Mouse (Mus musculus) cerebellum, adult 8-10 months (tissue): ENCODE measurements around the gene Reln.

Experiments
- DNase-seq: peaks from one replicate; pipeline ENCODE4 v3.0.0; 2022

Reln gene

DNA sequence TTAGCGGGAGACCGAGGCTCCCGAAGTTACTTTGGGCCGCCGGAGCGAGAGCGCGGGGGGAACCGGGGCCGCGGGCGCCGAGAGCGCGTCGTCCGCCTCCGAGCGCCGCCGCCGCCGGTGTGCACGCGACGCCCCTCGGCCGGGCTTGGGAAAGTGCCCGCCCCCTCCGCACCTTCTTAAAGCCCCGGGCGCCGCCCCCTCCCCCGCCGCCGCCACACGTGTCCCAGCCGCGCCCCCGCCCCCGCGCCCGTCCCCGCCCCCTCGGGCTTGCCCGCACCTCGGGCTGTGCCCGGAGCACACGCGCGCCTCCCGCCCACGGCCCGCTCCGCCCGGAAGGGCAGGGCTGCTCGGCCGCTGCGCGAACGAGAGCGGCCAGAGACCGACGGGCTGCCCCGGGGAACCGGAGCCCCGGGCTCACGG lies at the start of gene Reln:
Reln (minus strand) TSS at position 147 of the 420 bp plus-strand sequence.
- peak; percentile 72 for DNase-seq

DNA sequence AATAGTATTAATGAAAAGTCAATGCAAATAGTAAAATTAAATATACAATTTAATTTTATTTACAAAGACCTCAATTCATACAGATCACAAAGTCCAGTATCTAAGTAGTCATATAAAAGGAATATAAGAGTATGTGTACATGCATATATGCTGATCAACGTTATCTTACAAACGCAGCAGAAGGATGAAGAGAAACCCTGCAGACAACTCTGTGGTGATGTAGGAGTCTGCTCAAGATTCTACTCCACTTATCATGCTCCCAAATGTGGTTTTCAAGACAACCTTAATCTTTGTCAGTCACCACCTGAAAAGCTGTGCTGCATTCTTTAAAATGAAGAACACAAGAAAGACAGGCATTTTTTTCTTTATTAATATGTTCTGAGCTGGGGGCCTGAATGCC lies 44.0 kb upstream of the Reln start:
- no peak for DNase-seq

DNA sequence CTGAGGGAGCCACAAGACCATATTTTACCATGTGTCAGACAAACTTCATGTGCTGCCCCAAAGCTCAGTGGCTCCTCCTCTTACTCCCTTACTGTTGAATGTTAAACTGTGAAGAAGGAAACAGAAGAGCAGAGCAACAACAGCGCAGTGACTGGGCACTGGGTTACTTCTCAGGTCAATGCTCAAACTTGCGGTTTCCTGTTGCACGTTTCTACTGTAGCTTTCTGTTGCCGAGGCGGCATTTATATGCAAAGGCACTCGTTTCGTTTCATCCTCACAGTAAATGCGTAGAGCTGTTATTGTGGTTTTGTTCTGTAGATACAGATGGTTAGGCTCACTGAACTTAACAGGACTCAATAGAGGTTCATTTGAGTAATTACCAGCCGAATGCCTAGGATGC lies 16.0 kb upstream of the Reln start:
- DNase-seq, result no peak

DNA sequence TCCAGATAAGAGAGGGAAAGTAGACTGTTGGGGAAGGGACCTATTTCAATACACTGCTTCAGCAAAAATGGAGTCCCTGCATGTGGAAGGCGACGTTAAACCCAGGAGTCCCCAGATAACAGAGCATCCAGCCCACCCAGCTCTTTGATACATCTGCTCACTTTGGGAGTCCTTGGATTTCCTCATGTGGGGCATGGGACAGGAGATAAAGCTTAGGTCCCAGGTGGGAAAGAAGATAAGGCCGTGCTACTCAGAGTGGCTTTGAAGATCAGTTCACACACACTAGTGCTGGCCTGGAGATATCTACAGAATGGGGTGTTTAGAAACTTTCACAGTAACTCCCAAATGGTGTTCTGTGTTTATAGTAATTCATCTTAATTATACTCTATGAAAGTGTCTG lies 3.9 kb upstream of the Reln start:
- no peak for DNase-seq

DNA sequence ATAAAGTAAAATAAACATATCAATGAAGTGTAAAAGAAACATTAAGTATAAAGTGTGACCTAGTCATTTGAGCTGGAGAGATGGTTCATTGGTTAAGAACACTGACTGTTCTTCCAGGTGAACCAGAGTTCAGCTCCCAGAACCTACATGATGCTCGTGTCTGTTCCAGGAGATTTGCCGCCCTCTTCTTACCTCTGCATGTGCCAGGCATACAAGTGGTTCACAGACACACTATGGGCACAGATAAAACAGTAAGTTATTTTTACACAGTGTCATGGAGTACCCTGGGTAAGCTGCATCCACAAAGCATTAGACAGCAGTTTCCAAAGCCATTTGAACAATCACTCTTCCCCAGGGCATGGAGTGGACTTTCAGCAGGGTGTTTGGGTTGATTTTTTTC lies 3.2 kb upstream of the Reln start:
- no peak for DNase-seq

DNA sequence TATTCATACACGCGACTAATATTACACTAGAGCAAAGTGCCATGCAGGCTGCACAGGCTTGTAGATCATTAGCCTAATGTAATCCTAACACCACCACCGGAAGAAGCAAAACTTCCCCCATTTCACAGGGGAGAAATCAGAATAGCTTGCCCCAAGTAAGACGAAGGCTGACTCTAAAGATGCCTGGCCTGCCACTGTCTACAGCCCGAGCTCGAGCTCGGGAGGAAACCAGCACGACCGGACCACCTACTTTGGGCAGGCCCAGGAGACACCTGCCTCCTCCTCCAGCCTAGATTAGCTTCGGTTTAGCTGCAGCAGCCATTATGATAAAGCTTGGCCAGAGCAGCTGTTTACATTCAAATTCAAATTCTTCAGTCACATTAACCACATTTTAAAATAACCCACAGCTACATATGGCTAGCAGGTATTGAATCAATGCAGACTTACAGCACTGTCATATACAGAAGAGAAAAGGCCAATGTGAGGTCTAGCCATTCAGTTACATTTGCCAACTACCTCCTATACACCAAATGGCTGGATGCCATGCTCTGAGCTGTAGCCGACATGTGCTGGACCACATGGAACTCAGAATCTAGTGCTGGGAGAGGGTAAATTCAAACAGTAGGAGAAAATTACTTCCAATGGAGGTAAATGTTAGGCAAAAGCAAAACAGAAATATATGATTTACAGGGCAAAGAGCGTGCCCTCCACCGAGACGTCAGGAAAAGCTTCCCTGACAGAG lies 1.6 kb upstream of the Reln start:
- DNase-seq, result peak; percentile 38

DNA sequence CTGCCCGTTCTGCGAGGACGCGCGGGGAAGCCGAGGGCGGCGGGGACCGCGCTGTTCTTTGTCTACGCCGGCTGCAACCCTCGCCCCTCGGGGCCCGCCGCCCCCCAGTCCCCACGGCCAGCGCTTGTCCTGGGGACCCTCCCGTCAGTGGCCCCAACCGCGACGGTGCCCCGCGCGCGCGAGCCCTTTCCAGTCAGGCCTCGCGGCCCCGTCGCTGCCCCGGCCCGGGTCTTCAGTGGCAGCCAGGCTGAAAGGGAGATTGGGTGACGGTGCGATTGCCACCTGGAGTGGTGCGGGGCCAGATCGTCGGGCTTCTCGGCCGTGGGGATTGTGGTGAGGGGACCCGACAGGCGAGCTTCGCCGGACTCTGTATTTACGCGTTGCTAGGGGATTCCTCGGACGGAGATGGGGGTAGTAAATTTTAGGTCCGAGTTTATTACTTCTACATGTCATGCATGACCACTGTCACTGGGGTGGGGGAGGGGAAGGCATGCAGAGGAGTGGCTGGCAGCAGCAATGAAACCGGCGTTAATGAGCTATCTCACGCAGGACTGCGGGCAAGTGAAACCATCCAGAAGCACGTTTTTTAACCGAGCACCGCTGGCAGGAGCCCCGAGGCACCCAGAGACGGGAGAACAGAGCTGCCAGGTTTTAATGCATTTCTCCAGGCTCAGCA lies 612 bp upstream of the Reln start:
- DNase-seq, result peak; percentile 72

DNA sequence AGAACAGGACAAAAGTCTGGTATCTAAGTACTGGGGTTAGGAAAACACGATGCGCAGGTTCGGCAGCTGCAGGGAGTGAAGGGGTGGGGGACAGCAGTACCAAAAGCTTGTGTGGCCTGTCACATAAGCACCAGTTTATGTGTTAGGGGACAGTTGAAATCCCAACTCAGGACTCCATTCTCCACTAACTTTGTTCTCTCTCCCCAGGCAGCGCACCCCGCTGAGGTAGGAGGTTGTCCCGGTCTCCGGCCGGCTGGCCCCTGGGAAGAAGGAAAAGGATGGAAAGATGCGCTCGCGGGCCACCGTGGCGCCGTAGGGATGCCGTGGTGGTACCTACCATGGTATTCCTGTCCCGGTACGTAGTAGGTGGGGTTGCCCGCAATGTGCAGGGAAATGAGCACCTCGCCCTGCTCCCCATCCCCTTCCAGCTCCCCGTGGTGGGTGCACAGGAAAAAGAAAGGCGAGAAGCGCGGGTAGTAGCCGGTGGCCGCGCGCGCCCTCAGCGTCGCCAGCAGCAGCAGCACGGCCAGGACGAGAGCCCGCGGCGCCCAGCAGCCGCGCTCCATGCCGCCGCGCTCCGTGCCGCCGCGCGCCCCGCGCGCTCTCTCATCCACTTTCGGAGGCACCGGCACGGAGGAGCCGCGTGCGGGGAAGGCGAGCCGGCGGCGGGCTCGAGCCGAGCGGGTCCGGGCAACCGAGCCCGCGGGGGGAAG lies 503 bp downstream of the Reln start:
- peak; percentile 63 for DNase-seq

DNA sequence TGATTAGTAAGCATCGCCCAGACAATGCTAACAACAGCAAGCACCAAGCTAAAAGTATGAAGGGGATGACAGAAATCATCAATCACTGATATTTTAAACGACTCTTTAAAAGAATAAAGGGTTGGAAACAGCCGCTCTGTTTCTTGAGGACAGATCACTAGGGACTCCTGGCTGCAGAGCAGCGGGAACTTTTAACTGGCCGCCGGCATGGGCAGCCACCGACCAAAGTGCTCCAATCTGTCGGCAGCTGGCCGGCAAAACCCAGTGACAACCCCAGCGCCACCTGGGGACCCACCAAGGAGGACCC lies 1.0 kb downstream of the Reln start:
- no peak for DNase-seq

DNA sequence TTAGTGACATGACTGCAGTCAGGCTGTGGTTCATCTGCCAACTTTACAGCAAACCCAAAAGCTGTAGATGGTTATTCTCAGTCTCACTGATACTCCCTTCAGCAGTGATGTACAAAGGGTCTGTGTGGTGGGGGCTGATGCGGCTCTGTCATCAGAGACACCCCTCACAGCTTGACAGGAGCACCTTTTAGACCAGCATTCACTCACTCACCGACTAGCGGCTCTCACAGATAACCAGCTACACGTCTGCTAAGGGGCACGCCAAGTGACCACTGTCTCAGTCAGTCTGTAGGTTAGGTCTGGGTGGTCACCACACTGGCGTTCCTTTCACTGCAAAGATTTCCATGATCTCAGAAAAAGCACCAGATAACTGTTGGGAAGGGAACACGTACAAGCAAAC lies 2.0 kb downstream of the Reln start:
- peak; percentile 47 for DNase-seq

DNA sequence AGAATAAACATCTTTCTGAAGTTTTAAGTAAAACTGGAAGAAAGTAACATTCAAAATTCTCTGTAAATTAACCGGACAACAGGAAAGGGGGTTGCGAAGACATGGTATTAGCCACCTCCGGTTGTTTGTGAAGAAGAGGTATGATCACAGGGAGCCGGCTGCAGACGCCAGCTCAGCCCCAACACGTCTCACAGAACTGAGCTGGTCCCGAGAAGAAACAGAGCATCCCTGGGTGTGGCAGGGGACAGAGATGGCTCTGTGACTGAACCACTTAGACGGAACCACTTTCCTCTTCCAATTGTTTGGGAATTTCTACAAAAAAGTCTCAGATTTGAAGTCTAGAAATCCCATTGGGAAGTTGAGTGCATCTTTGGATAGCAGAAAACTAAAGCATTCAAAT lies 3.5 kb downstream of the Reln start:
- DNase-seq, result no peak

DNA sequence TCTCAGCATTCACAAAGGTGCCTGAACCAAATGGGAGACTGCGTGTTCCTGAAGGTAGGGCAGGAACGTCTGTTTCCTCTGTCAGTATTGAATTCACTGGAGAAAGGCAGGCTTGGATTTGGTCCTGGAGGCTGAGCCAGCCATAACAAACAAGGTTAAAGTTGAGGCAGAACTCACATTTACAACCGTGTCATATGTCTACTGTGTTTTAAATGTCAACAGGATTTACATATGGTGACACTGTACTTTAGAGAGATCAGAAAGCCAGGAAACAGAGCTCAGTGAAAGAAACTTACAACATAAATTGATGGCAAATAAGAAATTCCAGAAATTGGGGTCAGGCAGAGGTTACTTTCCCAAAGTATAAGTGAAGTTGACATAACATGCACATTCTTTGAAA lies 9.1 kb downstream of the Reln start:
- DNase-seq, result no peak

DNA sequence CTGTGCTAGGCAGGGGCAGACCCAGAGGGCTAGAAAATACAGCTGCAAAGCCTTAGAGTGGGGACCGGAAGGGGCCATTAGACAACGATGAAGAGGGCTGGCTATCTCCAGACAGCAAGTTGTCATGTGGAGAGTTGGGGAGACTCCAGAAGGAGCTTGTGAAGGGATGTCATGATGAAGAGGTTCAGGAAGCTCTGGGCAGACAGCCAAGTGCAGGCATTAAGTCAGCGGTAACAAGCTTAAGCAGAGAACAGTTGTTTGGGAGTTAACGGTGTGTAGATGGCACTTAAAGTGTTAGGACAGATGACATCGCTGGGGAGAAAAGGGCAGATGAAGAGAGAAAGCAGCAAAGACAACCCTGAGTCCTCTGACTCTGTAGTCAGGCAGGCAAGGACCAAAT lies 13.7 kb downstream of the Reln start:
- DNase-seq, result peak; percentile 55

DNA sequence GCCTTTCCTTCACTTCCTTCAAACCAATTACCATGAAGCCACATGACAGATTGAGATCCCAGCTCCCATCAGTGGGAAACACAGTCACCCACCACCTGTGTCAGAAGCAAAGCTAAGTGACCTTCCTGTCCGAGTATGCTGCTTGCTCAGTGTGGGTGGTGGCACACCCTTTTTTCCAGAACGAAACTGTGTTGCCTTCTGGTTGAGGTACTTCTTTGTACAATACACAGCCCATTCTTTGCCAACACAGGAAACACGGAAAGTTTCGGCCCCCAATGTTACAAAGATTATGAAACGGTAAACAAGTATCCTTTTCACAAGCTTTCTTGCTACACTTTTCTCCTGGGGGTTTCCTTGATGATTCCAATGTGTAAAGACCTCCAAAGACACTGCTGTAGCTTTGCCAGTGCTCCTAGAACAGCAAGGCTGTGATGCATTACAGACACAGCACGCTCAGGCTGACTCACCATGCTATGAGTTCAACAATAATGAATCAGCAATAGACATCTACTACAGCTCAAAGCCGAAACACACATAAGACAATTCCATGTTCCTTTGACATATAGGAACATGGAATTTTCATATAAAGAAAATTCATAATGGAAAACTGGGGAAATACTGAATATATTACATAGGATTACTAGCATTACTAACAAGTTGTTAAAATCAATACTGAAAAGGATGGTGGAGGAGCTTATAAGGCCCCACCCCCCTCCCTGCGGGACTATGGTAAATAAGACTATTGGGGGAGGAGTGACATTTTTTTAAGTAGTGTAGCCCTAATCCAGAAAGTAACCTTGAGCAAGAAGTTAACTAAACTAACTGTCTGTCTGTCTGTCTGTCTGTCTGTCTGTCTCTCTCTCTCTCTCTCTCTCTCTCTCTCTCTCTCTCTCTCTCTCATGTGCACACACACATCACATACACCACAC lies 15.8 kb downstream of the Reln start:
- no peak for DNase-seq

DNA sequence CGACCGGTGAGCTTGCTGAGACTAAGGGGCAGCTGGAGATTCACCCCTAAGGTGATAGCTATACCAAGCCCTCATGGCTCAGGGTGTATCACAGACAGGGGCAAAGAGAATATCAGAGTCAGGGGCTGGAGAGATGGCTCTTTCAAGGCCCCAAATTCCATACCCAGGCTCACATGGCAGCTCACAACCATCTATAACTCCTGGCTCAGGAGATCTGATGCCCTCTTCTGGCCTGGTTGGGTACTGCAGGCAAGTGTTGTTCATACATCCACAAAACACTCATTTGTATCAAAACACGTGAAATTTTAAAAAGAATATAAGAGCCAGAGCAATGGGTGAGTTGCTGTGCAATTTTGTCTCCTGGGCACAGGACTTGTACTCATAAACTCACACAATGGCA lies 17.3 kb downstream of the Reln start:
- no peak for DNase-seq

DNA sequence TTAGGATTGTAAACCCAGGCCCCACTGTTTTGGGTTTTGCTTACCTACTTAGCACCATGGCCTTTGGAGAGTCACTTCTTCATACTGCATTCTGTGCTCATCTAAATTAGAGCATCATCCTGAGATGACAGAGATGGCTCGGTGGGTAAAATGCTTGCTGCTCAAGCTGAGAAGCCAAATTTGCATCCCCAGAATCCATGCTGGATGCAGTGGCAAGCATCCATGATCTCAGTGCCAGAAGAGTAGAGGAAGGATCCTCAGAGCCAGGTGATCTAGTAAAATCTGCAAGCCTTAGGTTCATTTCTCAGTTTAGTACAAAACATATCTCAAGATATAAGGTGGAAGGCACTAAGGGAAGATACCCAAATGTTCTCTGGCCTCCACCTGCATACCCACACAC lies 20.7 kb downstream of the Reln start:
- no peak for DNase-seq

DNA sequence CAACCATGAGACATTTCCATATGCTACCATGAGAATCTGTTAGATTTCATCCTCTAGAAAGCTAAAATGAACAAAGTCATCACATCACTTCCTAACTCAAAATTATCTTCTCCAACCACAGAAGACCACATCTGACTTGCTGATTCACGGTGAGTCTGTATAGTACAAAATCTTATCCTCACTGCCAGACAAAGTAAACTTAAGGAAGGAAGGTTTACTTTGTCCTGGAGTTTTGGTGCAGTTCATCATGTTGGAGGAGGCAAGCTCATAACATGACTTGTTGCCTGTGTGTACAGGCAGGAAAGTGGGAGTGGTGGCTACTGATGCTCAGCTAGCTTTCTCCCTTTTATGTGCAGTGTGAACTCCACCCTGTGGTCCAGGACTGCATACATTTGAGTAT lies 26.7 kb downstream of the Reln start:
- no peak for DNase-seq

DNA sequence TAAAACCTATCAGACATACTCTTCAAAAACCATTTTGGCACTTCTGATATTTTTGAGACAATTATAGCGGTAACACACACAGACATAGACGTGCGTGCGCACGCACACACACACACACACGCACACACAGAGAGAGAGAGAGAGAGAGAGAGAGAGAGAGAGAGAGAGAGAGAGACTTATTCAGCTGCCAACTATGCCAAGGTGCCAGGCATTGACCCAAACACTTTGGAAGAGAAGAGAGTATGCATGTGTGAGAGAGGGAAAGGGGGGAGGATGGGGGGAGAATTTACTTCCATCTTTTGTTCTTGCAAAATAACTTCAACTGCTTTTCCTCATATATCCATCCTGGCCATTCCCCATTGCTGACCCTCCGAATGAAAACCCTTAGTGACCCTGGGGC lies 28.0 kb downstream of the Reln start:
- no peak for DNase-seq

DNA sequence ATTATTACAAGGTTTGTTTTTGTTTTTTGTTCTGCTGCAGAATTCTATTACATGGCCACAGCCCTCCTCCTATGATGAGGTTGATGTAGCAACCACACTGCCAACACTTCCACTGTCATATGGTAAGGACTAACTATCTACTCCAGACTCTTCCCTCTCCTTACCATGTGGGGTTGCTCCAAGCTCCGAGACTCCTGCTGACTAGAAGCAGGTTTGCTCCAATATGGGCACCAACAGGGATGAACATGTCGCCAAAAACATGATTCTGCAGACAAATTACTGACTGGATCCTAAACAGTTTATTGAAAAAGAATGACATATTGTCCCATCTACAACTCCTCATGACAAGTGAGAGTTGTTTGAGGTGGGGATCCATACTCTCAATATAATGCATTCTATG lies 28.5 kb downstream of the Reln start:
- no peak for DNase-seq

DNA sequence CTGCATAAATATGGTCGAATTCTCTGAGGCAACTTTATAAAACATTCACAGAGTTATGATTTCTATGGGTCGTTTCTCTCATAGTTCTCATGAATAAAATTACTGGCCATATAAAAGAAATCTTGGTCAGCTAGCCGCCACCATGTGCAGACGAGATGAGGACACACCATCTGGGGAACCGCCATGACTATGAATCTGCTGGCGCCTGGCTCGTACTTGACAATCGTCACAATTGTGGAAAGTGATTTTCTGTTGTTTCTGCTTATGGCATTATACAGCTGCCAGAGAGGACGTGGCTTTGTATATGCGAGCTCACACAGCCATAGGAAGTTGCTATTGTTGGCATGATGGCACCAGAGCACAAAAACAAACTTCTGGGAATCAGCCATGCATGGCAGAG lies 31.5 kb downstream of the Reln start:
- DNase-seq, result no peak

DNA sequence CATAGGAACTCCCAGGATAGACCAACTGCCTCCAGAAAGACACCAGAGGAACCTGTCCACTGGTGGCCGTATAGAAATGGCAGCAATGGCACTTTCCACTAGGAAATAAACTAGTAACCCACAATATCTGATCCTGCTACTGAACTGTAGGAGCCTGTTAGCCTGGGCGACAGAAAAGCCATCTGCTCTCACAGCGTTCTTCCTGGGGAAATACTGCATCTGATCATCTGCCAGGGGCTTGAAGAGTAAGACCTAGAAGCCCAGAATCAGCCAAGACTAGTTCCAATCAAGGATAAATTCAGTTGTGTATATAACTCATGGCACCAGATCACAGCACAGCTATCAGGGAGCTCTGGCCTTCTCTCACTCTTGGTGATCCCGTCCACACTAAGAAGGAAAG lies 33.5 kb downstream of the Reln start:
- DNase-seq, result peak; percentile 50

DNA sequence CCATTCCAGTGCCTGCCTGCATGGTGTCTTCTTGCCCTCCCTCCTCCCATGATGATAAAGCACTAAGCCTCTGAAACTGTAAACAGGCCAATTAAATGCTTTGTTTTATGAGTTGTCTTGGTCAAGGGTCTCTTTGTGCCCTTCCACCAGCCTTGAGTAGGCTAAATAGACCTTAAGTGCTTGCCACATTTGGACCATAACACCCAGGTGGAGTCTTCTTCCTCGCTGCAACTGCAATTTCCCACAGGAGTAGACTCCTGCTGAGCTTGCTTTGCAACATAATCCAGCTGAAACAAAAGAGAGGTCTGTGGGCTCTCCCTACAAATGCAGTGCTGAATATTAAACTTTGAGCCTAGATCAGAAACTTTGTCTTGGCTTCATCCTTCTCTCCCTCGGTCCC lies 35.5 kb downstream of the Reln start:
- DNase-seq, result no peak

DNA sequence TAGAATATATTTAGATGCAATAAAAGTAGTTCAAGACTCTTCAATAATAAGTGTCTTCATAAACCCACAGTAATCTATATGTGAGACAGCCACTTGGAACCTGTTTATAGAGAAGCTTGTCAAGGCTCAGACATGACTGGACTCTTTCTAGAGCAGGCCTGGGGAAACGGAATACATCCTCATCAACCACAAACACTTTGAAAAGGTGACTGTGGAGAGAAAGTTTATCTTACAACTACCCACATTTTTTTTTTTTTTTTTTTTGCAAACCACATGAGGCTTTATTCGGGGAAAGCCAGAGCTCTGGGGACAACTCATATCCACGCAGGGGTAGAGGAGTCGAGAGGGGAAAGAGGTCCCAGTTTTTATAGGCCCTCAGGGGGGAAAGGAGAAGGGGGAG lies 36.6 kb downstream of the Reln start:
- no peak for DNase-seq
